9 mouse cellular contexts compared by ENCODE assay signal in genomic region chr16:37686834-37687233, GRCm38 (mm10). TPM values are rescaled to one million over a fixed set of nuclear protein-coding genes. Genes with fewer than 3 reads are reported as not detected.
DNase-seq lines count a peak whose midpoint lies in the region; ATAC-seq and TF ChIP-seq lines count a peak whose summit lies in the region.
"Had no signal": no experiment of that assay in that cellular context is flagged by ENCODE, and none has a peak within 500 bp of the region (broad histone marks: within the 10 kb centered on the region; RNA-seq: fewer than 3 reads in every experiment).

No protein-coding gene starts in this region.

- 0 out of 2 replicates have a peak, but pooled peaks have one; percentile 14 for TF ChIP-seq EP300 in liver, embryonic 14.5 days (IDR thresholded peaks at IDR 0.05; ENCODE audit: low read depth)

- H3K4me1 ChIP-seq in forebrain, embryonic 11.5 days (replicated peaks; ENCODE audit: control insufficient read depth, insufficient read depth, low read length) = peaks cover 18% of the 10 kb centered on the region
- peaks cover 39% of the 10 kb centered on the region for H3K4me1 ChIP-seq in forebrain, embryonic 15.5 days
- H3K4me1 ChIP-seq in embryonic facial prominence, embryonic 13.5 days = peaks cover 63% of the 10 kb centered on the region
- peaks cover 8 to 39% of the 10 kb centered on the region in 2 experiments for H3K4me1 ChIP-seq in liver, embryonic 14.5 days (replicated peaks; ENCODE audit: control insufficient read depth in 2 of 2, insufficient read depth in 2 of 2, low read length in 1 of 2)

- no peaks in the 10 kb centered on the region for H3K9me3 ChIP-seq in forebrain, embryonic 11.5 days (ENCODE audit: control insufficient read depth, low read length)
- H3K9me3 ChIP-seq in forebrain, embryonic 15.5 days = no peaks in the 10 kb centered on the region
- H3K9me3 ChIP-seq in embryonic facial prominence, embryonic 13.5 days = no peaks in the 10 kb centered on the region
- no peaks in the 10 kb centered on the region for H3K9me3 ChIP-seq in liver, embryonic 14.5 days (ENCODE audit: control insufficient read depth, low read length)

- TF ChIP-seq CTCF in layer of hippocampus, adult 2 months (conservative IDR thresholded peaks at IDR 0.05) = no peak
- TF ChIP-seq CTCF in liver, embryonic 14.5 days (IDR thresholded peaks at IDR 0.05; ENCODE audit: low read depth) = no peak

- WGBS in forebrain, embryonic 11.5 days = 84% methylated on average over 12 of the region's 12 CpGs
- 75% methylated on average over 12 of the region's 12 CpGs for WGBS in forebrain, embryonic 15.5 days
- 75% methylated on average over 12 of the region's 12 CpGs for WGBS in embryonic facial prominence, embryonic 13.5 days
- 29% methylated on average over 12 of the region's 12 CpGs for WGBS in liver, embryonic 14.5 days (ENCODE audit: insufficient replicate concordance)

- no peak overlapping the region for H3K4me3 ChIP-seq in forebrain, embryonic 11.5 days (ENCODE audit: low read depth, low read length)
- no peak overlapping the region for H3K4me3 ChIP-seq in forebrain, embryonic 15.5 days
- no peak overlapping the region for H3K4me3 ChIP-seq in layer of hippocampus, adult 2 months
- no peak overlapping the region for H3K4me3 ChIP-seq in embryonic facial prominence, embryonic 13.5 days
- H3K4me3 ChIP-seq in liver, embryonic 14.5 days (ENCODE audit: insufficient read depth in 1 of 2, low read depth in 2 of 2, low read length in 2 of 2) = peak overlapping the region in 1 of 2 experiments; percentile 2; a peak in 1 of 4 replicates

- no peaks in the 10 kb centered on the region for H3K36me3 ChIP-seq in forebrain, embryonic 11.5 days (ENCODE audit: control insufficient read depth, insufficient read depth, low read length)
- no peaks in the 10 kb centered on the region for H3K36me3 ChIP-seq in forebrain, embryonic 15.5 days
- H3K36me3 ChIP-seq in embryonic facial prominence, embryonic 13.5 days = no peaks in the 10 kb centered on the region
- no peaks in the 10 kb centered on the region for H3K36me3 ChIP-seq in liver, embryonic 14.5 days (replicated peaks; ENCODE audit: control insufficient read depth, insufficient read depth, low read depth)

- ATAC-seq in forebrain, embryonic 11.5 days (replicated peaks; ENCODE audit: low FRiP score) = no peak
- ATAC-seq in forebrain, embryonic 15.5 days (replicated peaks) = no peak
- ATAC-seq in embryonic facial prominence, embryonic 13.5 days (ENCODE audit: insufficient number of reproducible peaks, insufficient read depth, low FRiP score, low TSS enrichment, low read depth) = no peak
- peak; percentile 12; the same call in 1 of the 2 replicates for ATAC-seq in liver, embryonic 14.5 days (ENCODE audit: insufficient read depth)
- ATAC-seq: inflammation-experienced regulatory T-cells, adult 6 months had no signal

- no peak overlapping the region for H3K4me2 ChIP-seq in forebrain, embryonic 11.5 days (ENCODE audit: low read depth, low read length, severe bottlenecking)
- no peak overlapping the region for H3K4me2 ChIP-seq in forebrain, embryonic 15.5 days (replicated peaks)
- no peak overlapping the region for H3K4me2 ChIP-seq in embryonic facial prominence, embryonic 13.5 days
- peak overlapping the region; percentile 41 for H3K4me2 ChIP-seq in liver, embryonic 14.5 days (ENCODE audit: low read depth)

- no peak overlapping the region for H3K27ac ChIP-seq in forebrain, embryonic 11.5 days (ENCODE audit: low read depth, low read length)
- no peak overlapping the region for H3K27ac ChIP-seq in forebrain, embryonic 15.5 days (replicated peaks)
- peak overlapping the region; percentile 53 for H3K27ac ChIP-seq in layer of hippocampus, adult 2 months
- peak overlapping the region; percentile 39; the same call in 1 of the 2 replicates for H3K27ac ChIP-seq in embryonic facial prominence, embryonic 13.5 days
- H3K27ac ChIP-seq in liver, embryonic 14.5 days = no peak overlapping the region

- no peaks in the 10 kb centered on the region for H3K27me3 ChIP-seq in forebrain, embryonic 11.5 days (ENCODE audit: control insufficient read depth, insufficient read depth, low read length)
- H3K27me3 ChIP-seq in forebrain, embryonic 15.5 days = no peaks in the 10 kb centered on the region
- H3K27me3 ChIP-seq in embryonic facial prominence, embryonic 13.5 days = no peaks in the 10 kb centered on the region
- no peaks in the 10 kb centered on the region for H3K27me3 ChIP-seq in liver, embryonic 14.5 days (ENCODE audit: control insufficient read depth, insufficient read depth, low read length)

- no peak overlapping the region for H3K9ac ChIP-seq in forebrain, embryonic 11.5 days (ENCODE audit: low read length)
- no peak overlapping the region for H3K9ac ChIP-seq in forebrain, embryonic 15.5 days (replicated peaks)
- no peak overlapping the region for H3K9ac ChIP-seq in embryonic facial prominence, embryonic 13.5 days
- H3K9ac ChIP-seq in liver, embryonic 14.5 days (replicated peaks) = no peak overlapping the region

- DNase-seq in forebrain, embryonic 11.5 days (ENCODE audit: low spot score) = peak; percentile 33
- DNase-seq in layer of hippocampus, adult 2 months (ENCODE audit: low spot score in 2 of 2) = no peak
- no peak for DNase-seq in layer of hippocampus, postnatal 25 days (ENCODE audit: extremely low spot score in 1 of 2, low spot score in 1 of 2)
- DNase-seq in liver, embryonic 14.5 days (ENCODE audit: low read depth in 3 of 3, low spot score in 3 of 3) = no peak
- DNase-seq in layer of hippocampus, adult 9-11 months = no peak
- no peak for DNase-seq in embryo, embryonic 9.5 days (ENCODE audit: extremely low spot score)

RNA-seq across cellular contexts. Expression of gene Ndufb4, which starts 32.6 kb away (rescaled TPM):
- polyA plus RNA-seq in forebrain, embryonic 11.5 days (2014; fragmentation: Nextera tagmentation; extraction: Ambion mirVana) = 50.5 and 63.0 TPM in 2 replicates
- 56.0 and 59.9 TPM in 2 replicates for polyA plus RNA-seq in forebrain, embryonic 15.5 days (2015; fragmentation: Nextera tagmentation; extraction: Ambion mirVana)
- 10 to 100 TPM; 83.1 to 94.7 TPM for total RNA-seq in layer of hippocampus, adult 2 months (2021)
- 10 to 100 TPM; 77.3 to 82.8 TPM for total RNA-seq in layer of hippocampus, postnatal 25 days (2021)
- 58.3 and 71.9 TPM in 2 replicates for polyA plus RNA-seq in embryonic facial prominence, embryonic 13.5 days (2015; fragmentation: Nextera tagmentation; extraction: Ambion mirVana)
- polyA plus RNA-seq in liver, embryonic 14.5 days (2012; rRNA removed) = 23.9 and 34.3 TPM in 2 replicates
- polyA plus RNA-seq in liver, embryonic 14.5 days (2014; fragmentation: Nextera tagmentation; extraction: Ambion mirVana) = 47.2 and 52.9 TPM in 2 replicates

Comparison
In these comparisons a context has a peak if more than half of its experiments do, and no peak if none do; other contexts are left out.
1. H3K27ac ChIP-seq: peak in layer of hippocampus, adult 2 months (single experiment) and embryonic facial prominence, embryonic 13.5 days (single experiment); none in forebrain, embryonic 11.5 days (single experiment), forebrain, embryonic 15.5 days (single experiment) and liver, embryonic 14.5 days (single experiment).